Mouse (Mus musculus) cerebellum, adult 2 months (tissue): ENCODE measurements around the gene Smc6.

ENCODE experiments used
- CTCF ChIP-seq: fragments of 200-500 bp; IDR thresholded peaks from 2 replicates; pipeline ENCODE4 v1.5.1; 2011; ENCODE audit warnings: low read depth, mild to moderate bottlenecking, control low read depth, low read length, moderate library complexity, borderline replicate concordance; ENCODE audit not compliant: insufficient read depth
- POLR2A ChIP-seq: fragments of 200-500 bp; IDR thresholded peaks from 2 replicates; pipeline ENCODE4 v1.6.1; 2011; ENCODE audit warnings: low read length, control low read depth, borderline replicate concordance; ENCODE audit not compliant: insufficient read depth

GRCm38 (mm10) chr12:11311106-11311505, 45.4 kb downstream of the Smc6 start:
- no peak for TF ChIP-seq CTCF
- TF ChIP-seq POLR2A: no peak
